Mouse (Mus musculus) right cerebral cortex, postnatal 14 days (tissue): ENCODE measurements around the gene Ndel1.

ENCODE experiments used
- DNase-seq: peaks from one replicate; pipeline ENCODE4 v3.0.0; 2022

The Ndel1 gene

DNA sequence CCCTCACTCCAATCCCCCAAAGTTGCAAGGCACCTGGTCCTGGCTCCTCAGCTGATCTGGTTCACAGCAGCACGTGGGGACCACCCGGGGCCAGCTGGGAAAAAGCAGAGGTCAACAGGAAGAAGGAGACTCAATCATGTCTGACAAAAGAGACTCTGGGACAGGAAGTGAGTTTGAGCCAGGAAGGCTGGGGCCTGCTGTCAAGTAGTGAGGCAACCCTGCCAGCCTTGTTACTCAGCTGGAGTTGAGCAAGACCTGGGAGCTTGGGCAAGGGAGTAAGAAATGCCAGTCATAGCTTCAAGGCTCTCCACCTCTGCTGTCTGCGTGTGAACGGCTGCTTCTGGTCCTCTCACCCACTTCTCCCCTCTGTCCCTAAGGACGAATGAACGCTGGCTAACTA lies at the start of gene Ndel1:
Ndel1 (minus strand) TSS at position 111 of the 400 bp plus-strand sequence.
- no peak for DNase-seq

DNA sequence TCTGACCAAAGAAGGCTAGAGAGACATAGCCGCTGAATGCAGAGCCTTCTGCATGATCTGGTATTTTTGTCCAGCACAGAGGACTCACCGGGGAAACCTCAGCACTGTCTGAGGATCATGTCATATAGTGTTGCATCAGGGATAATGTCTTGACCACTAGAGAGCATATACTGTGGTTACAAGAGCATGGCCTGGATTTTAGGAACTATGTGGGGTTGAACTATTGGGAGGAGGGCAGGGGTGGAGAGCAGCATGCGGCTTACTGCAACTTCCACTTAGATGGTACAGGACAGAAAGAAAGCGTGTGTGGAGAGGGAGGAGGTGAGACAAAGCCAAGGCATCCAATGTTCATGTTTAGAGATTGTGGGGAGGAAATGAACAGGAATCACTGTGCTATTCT lies 42.9 kb upstream of the Ndel1 start:
- no peak for DNase-seq

DNA sequence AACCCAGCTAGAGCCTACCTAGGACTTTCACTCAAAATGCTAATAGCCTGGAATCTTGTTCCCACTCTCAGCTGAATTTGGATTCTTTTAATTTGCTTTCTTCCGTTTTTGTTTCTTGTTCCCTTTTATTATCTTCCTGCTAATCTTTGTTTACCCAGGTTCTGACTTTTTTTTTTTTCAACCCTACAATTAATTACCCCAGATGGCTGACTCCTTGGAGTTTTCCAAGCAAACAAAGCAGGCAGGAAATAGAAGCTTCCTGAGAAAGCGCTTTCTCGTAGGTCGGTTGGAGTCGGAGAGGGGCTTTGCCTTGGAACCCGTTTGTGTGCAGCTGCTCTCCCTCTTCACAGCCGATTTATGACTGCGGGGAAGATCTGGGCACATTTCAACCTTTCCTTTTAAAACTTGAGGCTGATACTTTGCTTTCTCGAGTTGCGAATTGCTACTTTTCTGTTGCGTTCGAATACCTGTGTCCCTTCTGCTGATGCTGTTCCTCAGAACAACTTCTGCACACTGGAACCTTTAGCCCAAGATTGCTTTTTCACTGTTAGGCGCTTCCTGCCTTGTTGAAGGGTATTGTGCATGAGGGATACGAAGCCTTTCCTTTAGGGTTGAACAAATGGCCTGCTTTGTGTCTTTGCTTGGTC lies 40.0 kb upstream of the Ndel1 start:
- DNase-seq, result no peak

DNA sequence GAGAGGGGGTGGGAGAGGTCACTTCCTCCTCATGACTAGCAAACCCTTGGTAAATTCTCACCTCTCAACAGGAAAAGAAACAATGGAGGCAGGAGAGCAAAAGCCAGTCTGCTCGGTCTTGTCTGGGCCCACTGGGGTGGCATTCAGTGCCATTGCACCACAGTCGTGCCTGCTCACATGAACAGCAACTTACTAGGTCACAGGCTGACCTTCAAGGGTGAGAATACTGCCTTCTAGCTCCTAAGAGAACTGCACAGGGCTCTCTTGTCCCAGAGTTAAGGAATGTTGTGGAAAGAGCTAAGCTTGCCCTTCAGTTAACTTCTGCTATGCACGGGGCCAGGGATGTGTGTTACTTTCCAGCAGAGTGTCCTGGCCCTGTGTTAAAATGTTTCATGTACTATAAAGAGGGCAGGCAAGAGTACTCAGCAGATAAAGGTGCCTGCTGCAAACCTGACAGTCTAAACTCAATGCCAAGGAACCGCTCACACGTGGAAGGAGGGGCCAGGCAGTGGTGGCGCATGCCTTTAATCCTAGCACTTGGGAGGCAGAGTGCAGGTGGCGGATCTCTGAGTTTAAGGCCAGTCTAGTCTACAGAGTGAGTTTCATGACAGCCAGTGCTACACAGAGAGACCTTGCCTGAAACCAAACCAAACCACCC lies 37.3 kb upstream of the Ndel1 start:
- no peak for DNase-seq

DNA sequence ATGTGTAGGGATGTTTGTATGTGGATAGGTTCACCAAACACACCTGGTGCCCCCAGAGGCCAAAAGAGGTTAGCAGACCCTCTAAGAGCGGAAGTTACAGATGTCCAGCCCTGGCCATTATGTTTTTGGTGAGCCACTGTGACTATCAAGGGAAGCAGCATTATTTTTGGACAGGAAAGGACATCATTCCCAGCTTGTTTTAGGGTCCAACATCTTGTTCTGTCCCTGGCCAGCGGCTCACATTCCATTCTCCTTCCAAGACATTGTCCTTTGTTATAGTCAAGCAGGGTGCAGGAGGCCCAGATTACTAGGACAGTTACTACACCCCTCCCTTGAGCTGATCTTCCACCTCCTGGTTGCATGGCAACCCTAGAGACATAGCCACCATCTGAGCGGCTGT lies 35.6 kb upstream of the Ndel1 start:
- DNase-seq, result no peak

GRCm38 (mm10) chr11:68906461-68906790 lies 34.8 kb upstream of the Ndel1 start:
- no peak for DNase-seq

- DNase-seq, result no peak
Measured at GRCm38 (mm10) chr11:68905665-68906460, 34.2 kb upstream of the Ndel1 start.

DNA sequence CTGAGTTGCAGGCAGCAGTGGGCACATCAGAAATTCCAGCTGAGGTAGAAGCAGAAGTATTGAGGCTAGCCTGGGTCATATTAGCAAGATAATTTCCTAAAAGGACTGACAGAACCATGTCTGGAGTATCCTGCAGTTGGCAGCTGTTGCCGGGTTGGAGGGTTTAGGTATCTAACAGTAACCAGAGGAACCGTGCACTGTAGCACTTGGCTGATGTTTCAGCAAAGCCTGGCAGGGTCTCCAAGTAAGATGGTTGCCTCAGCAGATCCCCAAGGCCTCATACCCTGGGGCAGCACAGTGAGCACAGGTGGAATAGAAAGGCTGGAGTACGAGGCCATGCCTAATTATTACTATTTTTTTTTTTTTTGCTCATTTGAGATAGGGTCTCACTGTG lies 33.5 kb upstream of the Ndel1 start:
- no peak for DNase-seq

DNA sequence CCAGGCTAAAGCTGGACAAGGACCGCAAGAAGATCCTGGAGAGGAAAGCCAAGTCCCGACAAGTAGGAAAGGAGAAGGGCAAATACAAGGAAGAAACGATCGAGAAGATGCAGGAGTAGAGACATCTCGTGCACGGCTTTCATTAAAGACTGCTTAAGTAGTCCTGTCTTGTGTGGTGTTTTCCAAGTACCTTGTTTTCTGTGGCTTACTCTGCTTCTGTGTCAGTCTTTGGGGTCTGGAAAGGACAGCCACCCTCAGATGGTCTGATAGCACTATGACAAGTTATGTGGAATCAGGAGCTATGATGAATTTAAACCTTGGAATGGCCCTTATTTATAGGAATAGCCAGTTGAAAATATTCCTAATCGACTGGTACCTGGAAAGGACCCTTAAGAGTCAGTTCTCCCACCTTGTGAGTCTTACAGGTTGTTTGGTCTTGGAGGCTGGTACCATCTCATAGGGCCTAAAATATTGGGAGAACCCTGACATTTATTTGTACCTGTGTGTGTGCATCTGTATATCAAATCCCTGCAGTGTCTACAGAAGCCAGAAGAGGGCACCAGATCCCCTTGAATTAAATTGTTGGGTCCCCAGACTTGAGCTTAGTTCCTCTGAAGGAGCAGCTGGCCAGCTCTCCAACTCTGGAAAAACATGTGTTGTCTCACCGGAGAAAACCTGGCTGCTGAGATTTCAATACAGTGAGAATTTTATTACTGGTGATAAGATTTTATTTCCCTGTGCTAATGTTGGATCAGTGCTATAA lies 32.9 kb upstream of the Ndel1 start:
- peak; percentile 77 for DNase-seq

DNA sequence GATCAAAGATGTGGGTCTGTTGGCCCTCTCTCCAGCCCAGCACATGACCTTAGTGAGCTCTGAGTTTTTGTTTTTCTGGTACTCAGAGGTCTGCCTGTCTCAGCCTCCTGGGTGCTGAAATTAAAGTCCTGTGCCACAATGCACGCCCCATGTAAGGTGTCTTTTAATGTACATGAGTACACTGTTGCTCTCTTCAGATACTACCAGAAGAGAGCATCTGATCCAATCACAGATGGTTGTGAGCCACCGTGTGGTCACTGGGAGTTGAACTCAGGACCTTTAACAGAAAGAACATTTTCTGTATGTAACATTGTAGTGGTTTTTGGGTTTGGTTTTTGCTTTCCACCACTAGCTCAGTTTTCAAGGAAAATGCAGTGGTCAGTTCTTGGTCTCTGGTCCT lies 32.1 kb upstream of the Ndel1 start:
- DNase-seq, result no peak

DNA sequence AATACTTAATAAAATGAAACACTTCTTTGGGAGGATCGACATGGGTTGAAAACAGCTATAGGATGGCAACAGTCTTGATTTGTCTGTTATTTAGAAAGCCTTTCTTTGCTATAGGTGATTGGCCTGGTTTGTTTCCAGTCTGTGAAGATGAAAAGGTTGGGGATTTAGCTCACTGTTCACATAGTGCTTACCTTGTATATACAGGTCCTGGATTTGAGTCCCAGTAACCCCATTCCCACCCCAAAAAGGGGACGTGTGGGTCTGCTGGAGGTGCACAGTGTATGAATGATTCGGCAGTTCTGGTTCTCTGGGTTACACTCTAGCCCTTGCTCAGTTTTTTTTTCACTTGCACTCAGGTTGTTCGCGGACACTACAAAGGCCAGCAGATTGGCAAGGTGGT lies 31.2 kb upstream of the Ndel1 start:
- DNase-seq, result no peak

DNA sequence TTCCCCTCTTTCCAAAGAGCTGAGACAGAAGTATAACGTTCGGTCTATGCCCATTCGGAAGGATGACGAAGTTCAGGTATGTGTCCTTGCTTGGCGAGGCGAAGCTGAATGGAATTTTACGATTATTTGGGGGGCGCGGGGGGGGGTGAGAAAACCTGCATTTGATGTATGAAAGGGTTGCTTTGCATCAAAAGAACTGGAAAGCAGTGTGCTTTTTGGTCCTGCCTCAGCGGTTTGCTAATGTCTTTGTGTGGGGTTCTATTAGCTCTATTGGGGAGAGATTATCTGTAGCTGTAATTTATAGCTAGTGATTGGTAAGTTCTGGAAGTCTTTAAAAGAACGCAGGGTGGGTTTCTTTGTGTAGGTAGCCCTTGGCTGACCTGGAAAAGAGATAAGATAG lies 30.7 kb upstream of the Ndel1 start:
- DNase-seq, result no peak

- no peak for DNase-seq
Measured at GRCm38 (mm10) chr11:68902047-68902364, 30.3 kb upstream of the Ndel1 start.

DNA sequence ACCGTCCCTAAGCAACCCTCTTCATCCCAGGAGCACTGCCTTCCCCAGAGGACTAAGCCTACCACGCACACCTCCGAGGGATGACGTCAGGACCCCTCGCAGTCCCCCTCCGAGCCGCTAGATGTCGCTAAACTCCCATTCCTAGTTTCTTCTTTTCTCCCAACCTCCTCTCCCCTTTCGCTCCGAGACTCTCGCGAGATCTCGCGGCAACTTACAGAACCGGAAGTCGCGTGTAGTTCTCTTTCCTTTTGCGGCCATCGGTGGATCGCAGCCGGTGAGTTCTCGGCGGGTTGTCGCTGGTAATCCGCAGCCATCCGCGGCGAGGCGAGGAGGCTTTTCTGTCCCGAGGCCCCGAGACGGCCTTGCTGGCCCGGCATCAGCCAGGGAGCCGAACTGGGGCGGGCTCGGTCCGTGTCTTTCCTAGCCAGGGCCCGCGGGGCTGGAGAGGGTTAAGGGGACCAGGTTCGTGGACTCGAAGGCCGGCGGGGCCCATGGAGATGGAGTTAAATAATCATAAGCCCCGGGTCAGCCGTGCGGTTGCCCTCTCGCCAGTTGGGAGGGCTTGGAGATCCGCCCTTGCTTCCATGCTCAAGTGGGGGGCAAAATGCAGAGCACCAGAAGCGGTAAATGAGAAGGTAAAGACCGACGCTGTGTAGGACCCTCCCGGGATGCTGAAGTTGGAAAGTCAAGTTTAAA lies 29.8 kb upstream of the Ndel1 start, which contains the start of gene Rpl26:
Rpl26 (plus strand) TSS at position 233 of the 696 bp plus-strand sequence.
- DNase-seq, result peak; percentile 98

GRCm38 (mm10) chr11:68900519-68901350 lies 29.1 kb upstream of the Ndel1 start:
- no peak for DNase-seq

- DNase-seq, result no peak
Measured at GRCm38 (mm10) chr11:68899815-68900214, 28.2 kb upstream of the Ndel1 start.

DNA sequence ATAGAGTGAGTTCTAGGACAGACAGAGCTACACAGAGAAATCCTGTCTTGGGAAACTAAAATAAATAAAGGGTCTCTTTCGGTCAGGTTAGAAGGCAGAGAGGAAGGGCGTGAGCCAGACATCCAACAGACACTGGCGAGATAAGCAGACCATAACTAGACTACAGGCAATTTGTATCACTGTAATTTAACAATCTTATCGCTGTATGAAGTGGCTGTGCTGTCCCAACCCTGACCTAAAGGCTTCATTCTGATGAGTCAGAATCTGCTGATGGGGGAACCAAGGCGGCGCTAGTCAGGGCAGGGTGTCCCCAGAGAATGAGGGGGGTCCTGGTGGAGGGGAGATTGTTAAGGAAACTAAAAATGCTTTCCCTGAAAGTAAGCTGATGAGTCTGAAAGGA lies 27.1 kb upstream of the Ndel1 start:
- no peak for DNase-seq

DNA sequence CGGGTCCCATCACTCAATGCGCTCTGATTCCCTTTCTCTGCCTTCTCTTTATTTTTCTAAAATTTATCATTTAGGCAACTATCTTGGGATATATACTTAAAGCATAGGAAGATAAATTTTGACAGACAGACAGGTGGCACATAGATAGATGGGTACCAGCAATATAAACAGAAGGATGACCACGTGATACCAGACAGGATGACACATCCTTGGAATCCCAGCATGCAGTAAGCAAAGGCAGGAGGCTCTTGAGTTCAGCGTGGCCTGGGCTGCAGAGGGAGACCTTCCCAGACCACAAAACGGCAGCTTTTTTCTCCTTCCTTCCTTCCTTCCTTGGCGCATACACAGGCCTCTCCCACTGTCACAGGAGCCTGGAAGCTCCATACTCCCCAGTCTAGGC lies 26.2 kb upstream of the Ndel1 start:
- no peak for DNase-seq

DNA sequence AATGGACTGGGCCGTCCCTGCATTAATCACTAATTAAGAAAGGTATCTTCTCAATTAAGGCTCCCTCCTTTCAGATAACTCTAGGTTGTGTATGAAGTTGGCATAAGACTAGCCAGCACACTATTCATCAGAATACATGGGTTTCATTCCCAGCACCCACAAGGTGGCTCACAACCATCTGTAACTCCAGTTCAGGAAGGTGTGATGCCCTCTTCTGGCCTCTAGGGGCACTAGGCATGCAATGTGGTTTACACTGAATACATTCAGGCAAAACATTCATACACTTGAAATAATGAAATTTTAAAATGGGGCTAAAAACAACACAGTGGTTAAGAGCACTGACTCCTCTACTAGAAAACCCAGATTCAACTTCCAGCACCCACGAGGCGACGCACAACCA lies 25.5 kb upstream of the Ndel1 start:
- DNase-seq, result no peak

- DNase-seq, result no peak
Measured at GRCm38 (mm10) chr11:68896247-68896646, 24.6 kb upstream of the Ndel1 start.

DNA sequence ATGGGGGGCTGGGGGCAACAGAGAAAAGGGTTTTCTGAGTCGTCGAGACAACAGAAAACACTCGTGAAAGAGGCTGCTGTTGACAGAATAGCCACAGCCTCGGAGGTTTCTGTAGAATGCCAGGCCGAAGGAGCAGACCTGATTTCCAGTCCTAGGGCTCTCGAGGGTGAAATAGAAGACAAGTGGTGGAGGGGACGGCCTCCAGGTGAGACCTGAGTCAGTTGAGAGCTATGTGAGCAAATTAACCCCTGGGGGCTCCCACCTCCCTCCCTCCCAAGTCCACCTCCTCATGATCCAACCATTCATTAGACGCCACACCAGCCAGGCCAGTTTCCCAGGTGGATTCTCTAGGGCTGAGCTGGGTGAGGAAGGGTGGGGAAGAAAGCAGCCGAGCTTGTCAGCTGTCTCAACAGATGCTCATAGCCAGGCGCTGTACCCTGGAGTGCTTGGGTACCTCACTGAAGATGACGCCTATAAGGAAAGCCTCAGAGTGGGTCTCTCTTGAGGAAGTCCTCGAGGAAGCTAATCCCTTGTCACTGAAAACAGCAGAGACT lies 22.3 kb upstream of the Ndel1 start:
- DNase-seq, result no peak
